8 mouse cellular contexts compared by ENCODE assay signal in genomic region chr3:133309954-133310808, GRCm38 (mm10). TPM values are rescaled to one million over a fixed set of nuclear protein-coding genes. Genes with fewer than 3 reads are reported as not detected.
DNase-seq lines count a peak whose midpoint lies in the region; ATAC-seq and TF ChIP-seq lines count a peak whose summit lies in the region.

TSS of gene Ppa2 (plus strand) at chr3:133310110.

- TF ChIP-seq CTCF in layer of hippocampus, adult 2 months (conservative IDR thresholded peaks at IDR 0.05), result peak; percentile 84

- WGBS in forebrain, embryonic 16.5 days, result under 1% methylated on average over 76 of the region's 95 CpGs
- WGBS in lung, embryonic 15.5 days, result under 1% methylated on average over 58 of the region's 95 CpGs

- intact Hi-C loops in heart, postnatal 36 days (cut with DNase I), result loop anchor here (2.0 to 10.0 kb wide), 5 partner anchors 205 to 1905 kb away; partner anchors contain the start of genes Cenpe and Tet2

- H3K36me3 ChIP-seq in ES-E14 (ENCODE audit: control insufficient read depth, insufficient read depth, low read length, poor library complexity, severe bottlenecking), result no peaks in the 10 kb centered on the region; the same call in 1 of the 2 replicates
- H3K36me3 ChIP-seq in forebrain, embryonic 16.5 days (ENCODE audit: control insufficient read depth, insufficient read depth), result no peaks in the 10 kb centered on the region
- H3K36me3 ChIP-seq in lung, embryonic 15.5 days, result peaks cover 8% of the 10 kb centered on the region

- H3K9me3 ChIP-seq in ES-E14 (ENCODE audit: control insufficient read depth, insufficient read depth, low read depth, low read length), result no peaks in the 10 kb centered on the region
- 0 out of 2 replicates have a peak, but pooled peaks cover 2% of the 10 kb centered on the region for H3K9me3 ChIP-seq in forebrain, embryonic 16.5 days (ENCODE audit: control insufficient read depth, low read length)
- H3K9me3 ChIP-seq in lung, embryonic 15.5 days, result no peaks in the 10 kb centered on the region

- peak; percentile 96 for ATAC-seq in forebrain, embryonic 16.5 days
- peak; percentile 95 for ATAC-seq in lung, embryonic 15.5 days (ENCODE audit: borderline replicate concordance, extremely low read depth, low FRiP score, low TSS enrichment)

- H3K4me3 ChIP-seq in ES-E14 (ENCODE audit: insufficient read depth in 1 of 2, low read depth in 1 of 2, low read length in 2 of 2, poor library complexity in 1 of 2, severe bottlenecking in 1 of 2), result peak within 1 kb of the TSS; percentile 79 to 87
- H3K4me3 ChIP-seq in forebrain, embryonic 16.5 days (replicated peaks; ENCODE audit: low read length), result peak within 1 kb of the TSS; percentile 77
- peak within 1 kb of the TSS; percentile 70 for H3K4me3 ChIP-seq in layer of hippocampus, adult 2 months
- peak within 1 kb of the TSS; percentile 78 for H3K4me3 ChIP-seq in lung, embryonic 15.5 days

- peak within 1 kb of the TSS; percentile 58 for H3K4me2 ChIP-seq in forebrain, embryonic 16.5 days (ENCODE audit: low read length)
- peak within 1 kb of the TSS; percentile 65 for H3K4me2 ChIP-seq in lung, embryonic 15.5 days

- peak within 1 kb of the TSS; percentile 78 for H3K27ac ChIP-seq in ES-E14 (ENCODE audit: insufficient read depth, low read depth, low read length, poor library complexity, severe bottlenecking)
- peak within 1 kb of the TSS; percentile 95 for H3K27ac ChIP-seq in forebrain, embryonic 16.5 days (ENCODE audit: low read length)
- peak within 1 kb of the TSS; percentile 96 for H3K27ac ChIP-seq in layer of hippocampus, adult 2 months
- peak within 1 kb of the TSS; percentile 98 for H3K27ac ChIP-seq in lung, embryonic 15.5 days

- H3K9ac ChIP-seq in ES-E14 (ENCODE audit: insufficient read depth, low read depth, low read length, poor library complexity, severe bottlenecking), result peak within 1 kb of the TSS; percentile 91
- peak within 1 kb of the TSS; percentile 91 for H3K9ac ChIP-seq in forebrain, embryonic 16.5 days (replicated peaks; ENCODE audit: low read depth, low read length)
- peak within 1 kb of the TSS; percentile 92 for H3K9ac ChIP-seq in lung, embryonic 15.5 days

- peaks cover 2 to 3% of the 10 kb centered on the region in 2 experiments; a peak in 2 of 4 replicates for H3K4me1 ChIP-seq in ES-E14 (ENCODE audit: control insufficient read depth in 2 of 2, insufficient read depth in 2 of 2, low read length in 2 of 2, poor library complexity in 1 of 2)
- peaks cover 6% of the 10 kb centered on the region; the same call in 1 of the 2 replicates for H3K4me1 ChIP-seq in forebrain, embryonic 16.5 days (replicated peaks; ENCODE audit: control insufficient read depth, insufficient read depth, low read length)
- 0 out of 2 replicates have a peak, but pooled peaks cover 5% of the 10 kb centered on the region for H3K4me1 ChIP-seq in lung, embryonic 15.5 days

- H3K27me3 ChIP-seq in forebrain, embryonic 16.5 days (replicated peaks; ENCODE audit: control insufficient read depth, insufficient read depth, low read length), result no peaks in the 10 kb centered on the region
- H3K27me3 ChIP-seq in lung, embryonic 15.5 days, result no peaks in the 10 kb centered on the region

- in situ Hi-C loops in ES-E14 (cut with MboI; ENCODE audit: low sequenced_read_pairs in 2 of 2, unreplicated experiment in 2 of 2), result no loop called here

- DNase-seq in ES-E14 (ENCODE audit: low read depth, low spot score), result peak; percentile 66
- peak; percentile 85 for DNase-seq in cerebellum, adult 11-12 months
- DNase-seq in heart, postnatal 36 days, result peak; percentile 86 to 87
- peak; percentile 73 to 80 for DNase-seq in layer of hippocampus, adult 2 months (ENCODE audit: low spot score in 2 of 2)
- DNase-seq in ovary, adult 18-20 months (ENCODE audit: low spot score), result peak; percentile 82
- DNase-seq in thymus, postnatal 0 days (ENCODE audit: low spot score), result peak; percentile 90

TF ChIP-seq in ES-E14, 5 proteins besides CTCF, POLR2A, EP300 and RAD21:
- TF ChIP-seq MAFK (IDR thresholded peaks at IDR 0.05; ENCODE audit: insufficient read depth, low read depth, low read length) (no peak), HCFC1 (IDR thresholded peaks at IDR 0.05; ENCODE audit: borderline replicate concordance, insufficient read depth, low read length) (peak; percentile 46), ZC3H11A (IDR thresholded peaks at IDR 0.05; ENCODE audit: borderline replicate concordance, low read depth, low read length) (no peak), CHD2 (IDR thresholded peaks at IDR 0.05; ENCODE audit: low read depth, low read length) (no peak), ZNF384 (IDR thresholded peaks at IDR 0.05; ENCODE audit: low read depth, low read length) (no peak)

RNA-seq across cellular contexts. Expression of gene Ppa2, which starts in this region (rescaled TPM):
- 44.1 and 45.1 TPM in 2 replicates for total RNA-seq in ES-E14 (2012; rRNA removed)
- polyA plus RNA-seq in forebrain, embryonic 16.5 days (2015; fragmentation: Nextera tagmentation; extraction: Ambion mirVana), result 72.1 and 76.9 TPM in 2 replicates
- 100 to 1,000 TPM; 138 to 145 TPM for total RNA-seq in heart, postnatal 36 days (2021)
- 10 to 100 TPM; 46.1 to 47.4 TPM for total RNA-seq in layer of hippocampus, adult 2 months (2021)
- 116 and 118 TPM in 2 replicates for polyA plus RNA-seq in lung, embryonic 15.5 days (2015; fragmentation: Nextera tagmentation; extraction: Ambion mirVana)
- polyA plus RNA-seq in thymus, postnatal 0 days (2015; fragmentation: Nextera tagmentation; extraction: Ambion mirVana), result 79.3 and 87.2 TPM in 2 replicates

Comparison
In these comparisons a context has a peak if more than half of its experiments do, and no peak if none do; other contexts are left out.
1. Peak in every context shown above with its lines: DNase-seq, ATAC-seq, H3K4me3 ChIP-seq and H3K27ac ChIP-seq.